Mouse (Mus musculus) thymus, adult 2 months (tissue): ENCODE results near the gene Dcaf17. TPM values are rescaled to one million over a fixed set of nuclear protein-coding genes. Genes with fewer than 3 reads are reported as not detected.
A peak's percentile ranks its signal among the peaks of the same experiment; 100 is the strongest.

Experiments used
- DNase-seq: peaks from one replicate; pipeline ENCODE4 v3.0.0; 2021
- H3K27ac ChIP-seq: fragments of 200-500 bp; 2 replicates; pipeline ENCODE4 v1.5.1; 2012; ENCODE audit warnings: low read length, control low read depth; ENCODE audit not compliant: control insufficient read depth, insufficient read depth
- H3K27me3 ChIP-seq: fragments of 200-500 bp; 2 replicates; pipeline ENCODE4 v1.6.1; 2012; ENCODE audit warnings: mild to moderate bottlenecking, low read length, moderate library complexity, mixed read lengths; ENCODE audit not compliant: control insufficient read depth, insufficient read depth
- H3K36me3 ChIP-seq: fragments of 200-500 bp; 2 replicates; pipeline ENCODE4 v1.6.1; 2012; ENCODE audit warnings: mild to moderate bottlenecking, low read length, moderate library complexity; ENCODE audit not compliant: control insufficient read depth, insufficient read depth
- H3K4me1 ChIP-seq: fragments of 200-500 bp; replicated peaks from 2 replicates; pipeline ENCODE4 v1.6.1; 2012; ENCODE audit warnings: low read length; ENCODE audit not compliant: control insufficient read depth, insufficient read depth
- H3K4me3 ChIP-seq: fragments of 200-500 bp; 2 replicates; pipeline ENCODE4 v1.5.1; 2012; ENCODE audit warnings: mild to moderate bottlenecking, low read length, control low read depth, moderate library complexity; ENCODE audit not compliant: control insufficient read depth, insufficient read depth
- CTCF ChIP-seq: fragments of 200-500 bp; IDR thresholded peaks from 2 replicates; pipeline ENCODE4 v1.5.1; 2012; ENCODE audit warnings: mild to moderate bottlenecking, control low read depth, low read length, moderate library complexity, borderline replicate concordance; ENCODE audit not compliant: control insufficient read depth, poor library complexity, insufficient read depth; ENCODE audit errors: extremely low read depth
- POLR2A ChIP-seq: fragments of 200-500 bp; IDR thresholded peaks from 2 replicates; pipeline ENCODE4 v1.6.1; 2012; ENCODE audit warnings: mild to moderate bottlenecking, low read length, control low read depth, moderate library complexity; ENCODE audit not compliant: control insufficient read depth, poor library complexity, insufficient read depth; ENCODE audit errors: extremely low read depth
- WGBS: fragments of 180-500 bp; shearing (Covaris S2); methylation state at CpG from one replicate; pipeline ENCODE4 v1.1.7; 2018; 5-methylcytosine and 5-hydroxymethylcytosine counted together
- polyA plus RNA-seq: library from polyadenylated mRNA; depleted of rRNA; stranded (reverse); fragments of >200 nt; gene quantifications from 2 replicates; pipeline ENCODE4 v1.2.3, GENCODE M21; 2012

Gene Dcaf17
- polyA plus RNA-seq, 1 experiment, result 10.2 TPM

DNA sequence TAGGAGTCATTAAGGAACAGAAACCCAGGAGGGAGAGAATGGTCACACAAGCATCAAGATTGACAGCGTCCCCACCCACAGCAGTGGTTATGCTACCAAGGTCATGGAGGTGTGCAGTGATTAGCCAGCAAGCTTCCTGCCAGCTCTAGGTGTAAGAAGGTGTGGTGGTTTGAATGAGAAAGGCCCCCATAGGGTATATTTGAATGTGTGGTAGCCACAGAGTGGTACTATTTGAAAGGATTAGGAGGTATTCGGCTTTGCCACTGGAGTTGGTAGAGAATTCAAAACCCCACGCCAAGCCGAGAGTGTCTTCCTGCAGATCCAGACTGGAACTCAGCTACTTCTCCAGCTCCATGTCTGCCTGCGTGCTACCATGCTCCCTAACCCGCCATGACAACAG, 32.1 kb upstream of the Dcaf17 start:
- H3K4me1 ChIP-seq, result peaks cover 6% of the 10 kb centered on the region
- H3K4me3 ChIP-seq, result no peak overlapping the region
- no peak for DNase-seq
- H3K27me3 ChIP-seq, result no peaks in the 10 kb centered on the region
- no peaks in the 10 kb centered on the region for H3K36me3 ChIP-seq
- no peak for TF ChIP-seq CTCF
- H3K27ac ChIP-seq, result no peak overlapping the region
- WGBS, result over 99% methylated on average over 6 of the region's 6 CpGs

DNA sequence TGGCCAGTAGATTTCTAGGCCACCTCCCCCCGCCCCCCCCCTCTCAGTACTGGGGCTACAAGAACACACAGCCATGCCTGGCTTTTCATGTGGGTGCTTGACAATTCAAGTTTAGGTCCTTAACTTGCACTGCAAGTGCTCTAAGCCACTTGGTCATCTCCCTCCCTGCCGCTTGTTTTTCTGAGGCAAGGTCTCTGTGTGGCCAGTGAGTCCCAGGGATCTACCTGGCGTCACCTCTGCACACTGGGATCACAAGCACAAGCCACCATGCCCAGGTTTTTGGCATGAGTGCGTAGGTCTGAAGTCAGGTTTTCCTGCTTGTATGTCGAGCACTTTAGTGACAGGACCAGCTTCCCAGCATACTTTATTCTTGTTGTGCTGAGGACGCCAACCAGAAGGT, 31.1 kb upstream of the Dcaf17 start:
- no peak for DNase-seq
- no peaks in the 10 kb centered on the region for H3K27me3 ChIP-seq
- H3K36me3 ChIP-seq, result no peaks in the 10 kb centered on the region
- WGBS, result 96% methylated on average over 6 of the region's 6 CpGs
- no peak overlapping the region for H3K4me3 ChIP-seq
- TF ChIP-seq POLR2A (no peak), CTCF (no peak)
- no peak overlapping the region for H3K27ac ChIP-seq
- peaks cover 6% of the 10 kb centered on the region for H3K4me1 ChIP-seq

DNA sequence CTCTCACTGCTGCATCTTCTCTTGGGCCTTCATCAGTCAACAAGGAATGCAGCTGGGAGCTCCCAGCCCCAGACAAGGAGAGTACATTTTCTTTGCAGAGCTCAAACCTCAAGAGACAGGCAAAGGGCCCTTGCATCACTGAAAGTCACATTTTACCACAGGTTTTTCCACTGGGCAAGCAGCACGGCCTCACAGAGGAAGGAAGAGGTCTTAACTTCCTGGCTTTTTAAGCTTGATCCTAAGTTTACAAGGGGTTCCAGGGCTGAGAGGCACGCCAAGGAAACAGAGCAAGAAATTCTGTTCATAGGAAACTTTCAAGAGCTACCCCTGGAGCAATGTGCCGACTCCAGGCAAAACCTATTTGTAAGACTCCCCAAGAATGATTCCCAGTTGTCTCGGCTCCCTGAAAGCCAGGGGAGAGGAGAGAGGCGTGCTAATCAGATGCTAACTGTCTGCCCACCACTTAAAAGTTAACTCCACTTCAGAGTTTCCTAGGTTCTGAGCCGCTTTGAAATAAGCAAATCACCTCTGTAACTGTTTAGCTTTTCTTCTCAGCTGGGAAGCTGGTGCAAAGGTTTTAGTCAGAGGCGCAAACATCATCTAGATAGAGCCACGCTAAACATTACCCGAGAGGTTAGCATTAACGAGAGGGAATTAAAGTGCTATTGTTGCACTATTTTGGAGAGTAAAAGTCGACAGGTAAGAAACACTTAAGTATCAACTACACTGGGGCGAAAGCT, 29.4 kb upstream of the Dcaf17 start:
- TF ChIP-seq CTCF (no peak), POLR2A (no peak)
- no peak for DNase-seq
- H3K27ac ChIP-seq, result no peak overlapping the region
- 41% methylated on average over 12 of the region's 12 CpGs for WGBS
- no peaks in the 10 kb centered on the region for H3K27me3 ChIP-seq
- peaks cover 6% of the 10 kb centered on the region for H3K4me1 ChIP-seq
- no peaks in the 10 kb centered on the region for H3K36me3 ChIP-seq
- no peak overlapping the region for H3K4me3 ChIP-seq

DNA sequence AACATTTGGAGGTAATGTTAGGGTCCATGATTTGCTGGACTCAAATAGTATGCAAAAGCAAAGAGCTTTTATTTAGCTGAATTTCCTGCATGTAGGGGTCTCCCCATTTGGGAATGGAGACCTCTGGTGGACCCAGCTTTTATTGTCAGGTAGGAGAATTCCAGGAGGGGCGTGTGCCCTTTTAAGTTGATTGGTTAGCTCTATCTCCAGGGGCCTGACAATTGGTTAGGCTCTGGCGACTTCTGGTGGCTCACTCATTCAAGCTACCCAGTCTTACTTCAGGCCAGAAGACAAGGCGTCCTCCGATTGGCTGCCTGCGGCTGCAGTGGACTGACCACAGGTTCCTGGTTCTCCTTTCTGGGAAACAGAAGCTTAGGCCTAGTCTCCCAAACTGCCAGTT, 28.3 kb upstream of the Dcaf17 start:
- DNase-seq, result no peak
- H3K27ac ChIP-seq, result no peak overlapping the region
- H3K4me3 ChIP-seq, result no peak overlapping the region
- H3K36me3 ChIP-seq, result no peaks in the 10 kb centered on the region
- peaks cover 11% of the 10 kb centered on the region for H3K4me1 ChIP-seq
- TF ChIP-seq POLR2A (no peak), CTCF (no peak)
- no peaks in the 10 kb centered on the region for H3K27me3 ChIP-seq
- 87% methylated on average over 5 of the region's 5 CpGs for WGBS

DNA sequence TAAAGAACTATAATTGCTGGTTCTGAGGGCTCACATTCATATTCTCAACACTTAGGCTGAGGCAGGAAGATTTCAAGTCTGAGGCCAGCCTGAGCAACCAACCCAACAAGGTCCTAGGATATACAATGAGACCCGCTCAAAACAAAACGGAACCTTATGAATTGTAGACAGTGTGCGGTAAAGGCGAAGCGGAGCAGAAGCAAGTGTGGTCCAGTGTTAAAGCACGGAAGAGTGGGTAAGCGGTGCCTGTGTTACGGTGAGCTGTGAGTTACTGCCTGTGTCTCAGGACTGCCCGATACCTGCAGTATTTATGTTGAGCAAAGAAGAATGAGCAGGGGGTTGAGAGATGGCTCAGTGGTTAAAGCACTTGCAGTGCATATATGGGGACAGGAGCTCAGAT, 27.5 kb upstream of the Dcaf17 start:
- TF ChIP-seq CTCF, result no peak
- no peak for TF ChIP-seq POLR2A
- WGBS, result over 99% methylated on average over 9 of the region's 9 CpGs
- no peak overlapping the region for H3K27ac ChIP-seq
- no peak overlapping the region for H3K4me3 ChIP-seq
- H3K36me3 ChIP-seq, result no peaks in the 10 kb centered on the region
- H3K27me3 ChIP-seq, result no peaks in the 10 kb centered on the region
- no peak for DNase-seq
- H3K4me1 ChIP-seq, result peaks cover 18% of the 10 kb centered on the region

DNA sequence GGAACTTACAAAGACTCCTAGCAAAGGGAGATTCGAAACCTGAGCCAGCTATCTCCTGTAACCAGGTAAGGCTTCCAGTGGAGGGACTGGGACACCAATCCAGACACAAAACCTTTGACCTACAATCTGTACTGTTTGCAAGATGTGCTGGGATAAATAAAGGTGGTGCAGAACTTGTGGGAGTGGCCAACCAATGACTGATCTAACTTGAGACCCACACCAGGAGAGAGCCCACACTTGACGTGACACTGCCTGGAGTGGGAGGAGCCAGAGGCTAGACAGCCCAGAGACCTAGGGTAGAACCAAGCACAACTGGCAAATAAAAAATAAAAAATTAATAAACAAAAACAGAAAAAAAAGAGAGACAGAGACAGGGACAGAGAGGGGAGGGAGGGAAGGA, 24.5 kb upstream of the Dcaf17 start:
- Histone ChIP-seq H3K4me1 (peaks cover 25% of the 10 kb centered on the region), H3K36me3 (no peaks in the 10 kb centered on the region), H3K4me3 (no peak overlapping the region), H3K27me3 (no peaks in the 10 kb centered on the region), H3K27ac (no peak overlapping the region)
- TF ChIP-seq POLR2A, result no peak
- TF ChIP-seq CTCF, result no peak
- no peak for DNase-seq
- 86% methylated on average over 2 of the region's 2 CpGs for WGBS

DNA sequence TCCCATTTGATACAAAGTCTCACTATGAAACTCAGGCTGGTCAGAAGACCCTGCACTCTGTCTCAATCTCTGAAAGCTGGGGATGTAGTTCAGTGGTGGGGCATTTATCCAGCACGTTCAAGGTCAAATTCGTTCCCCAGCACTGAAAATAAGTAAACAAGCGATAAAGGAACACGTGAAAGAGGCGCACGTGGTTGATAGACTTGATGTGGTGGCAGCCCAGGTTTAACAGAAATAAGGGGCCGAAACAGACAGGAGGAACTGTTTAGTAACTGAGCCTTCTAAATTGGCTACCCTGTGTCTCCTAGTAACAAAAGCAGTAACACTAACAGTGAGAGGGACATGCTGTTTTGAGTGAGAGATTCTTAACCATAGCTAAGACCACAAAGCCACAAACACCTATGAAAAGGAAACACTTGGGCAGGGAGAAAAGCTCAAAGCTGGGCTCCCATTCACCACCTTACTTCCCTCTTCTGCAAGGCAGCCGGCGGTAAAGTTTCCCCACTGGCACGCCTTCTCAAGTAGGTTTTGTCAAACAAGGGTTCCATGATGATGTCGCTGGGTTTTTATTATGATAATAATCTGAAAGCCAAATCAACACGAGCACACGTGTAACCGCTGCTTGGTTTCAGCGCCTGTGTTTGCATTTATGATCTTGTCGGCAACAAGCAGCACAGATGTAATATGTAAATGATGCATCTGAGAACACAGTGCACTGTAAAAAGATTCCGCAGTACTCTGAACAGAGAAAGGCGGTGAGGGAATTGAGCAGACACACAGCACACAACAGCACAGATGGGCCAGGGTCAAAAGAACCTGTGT, 22.9 kb upstream of the Dcaf17 start:
- no peak for TF ChIP-seq CTCF
- TF ChIP-seq POLR2A, result no peak
- no peaks in the 10 kb centered on the region for H3K36me3 ChIP-seq
- no peak for DNase-seq
- H3K4me1 ChIP-seq, result peaks cover 23% of the 10 kb centered on the region
- WGBS, result 4% methylated on average over 18 of the region's 18 CpGs
- no peaks in the 10 kb centered on the region for H3K27me3 ChIP-seq
- peak overlapping the region; percentile 52; the same call in 1 of the 2 replicates for H3K27ac ChIP-seq
- H3K4me3 ChIP-seq, result no peak overlapping the region; the same call in 1 of the 2 replicates
